Mouse (Mus musculus): ENCODE measurements around the gene Ssh1. TPM values are rescaled to one million over a fixed set of nuclear protein-coding genes. Genes with fewer than 3 reads are reported as not detected.

The Ssh1 gene
- polyA plus RNA-seq, 1 experiment from 2014 or later, result 22.2 TPM

- H3K27ac ChIP-seq (ENCODE audit: low read length), result no peak overlapping the region
- H3K36me3 ChIP-seq (ENCODE audit: control insufficient read depth, insufficient read depth, low read length), result no peaks in the 10 kb centered on the region
- H3K27me3 ChIP-seq (ENCODE audit: control insufficient read depth, insufficient read depth, low read length), result no peaks in the 10 kb centered on the region
- no peak overlapping the region for H3K4me3 ChIP-seq (ENCODE audit: low read depth, low read length)
- H3K4me1 ChIP-seq (ENCODE audit: control insufficient read depth, insufficient read depth, low read length), result peaks cover 6% of the 10 kb centered on the region; the same call in 1 of the 2 replicates
- no peaks in the 10 kb centered on the region; the same call in 1 of the 2 replicates for H3K9me3 ChIP-seq (ENCODE audit: control insufficient read depth, low read depth, low read length)
- 0 out of 2 replicates have a peak, but pooled peaks have one; percentile 12 for ATAC-seq (ENCODE audit: insufficient number of reproducible peaks, insufficient read depth, low FRiP score, low read depth)
- 48% methylated on average over 10 of the region's 10 CpGs for WGBS
- H3K4me2 ChIP-seq (replicated peaks; ENCODE audit: low read depth, low read length), result no peak overlapping the region
- H3K9ac ChIP-seq (replicated peaks; ENCODE audit: low read depth, low read length), result no peak overlapping the region
These were observed 63.6 kb downstream of the Ssh1 start for GRCm38 (mm10) chr5:113929950-113930647.

DNA sequence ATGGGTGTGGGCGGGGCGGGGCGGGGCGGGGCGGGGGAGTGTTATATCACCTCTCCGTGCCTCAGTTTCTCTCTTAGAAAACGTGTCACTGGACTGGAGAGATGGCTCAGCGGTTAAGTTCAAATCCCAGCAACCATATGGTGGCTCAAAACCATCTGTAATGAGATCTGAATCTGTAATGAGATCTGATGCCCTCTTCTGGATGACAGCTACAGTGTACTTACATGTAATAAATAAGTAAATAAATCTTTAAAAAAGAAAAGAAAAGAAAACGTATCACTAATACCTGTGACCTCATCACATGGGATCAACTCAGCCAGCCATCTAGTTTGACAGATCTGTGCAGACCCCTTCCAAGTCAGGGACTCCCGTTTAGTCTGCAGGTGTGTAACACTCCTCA is 64.2 kb downstream of the Ssh1 start:
- Histone ChIP-seq H3K4me1 (ENCODE audit: control insufficient read depth, insufficient read depth, low read length) (peaks cover 6% of the 10 kb centered on the region; the same call in 1 of the 2 replicates), H3K36me3 (ENCODE audit: control insufficient read depth, insufficient read depth, low read length) (no peaks in the 10 kb centered on the region), H3K4me3 (ENCODE audit: low read depth, low read length) (no peak overlapping the region), H3K27me3 (ENCODE audit: control insufficient read depth, insufficient read depth, low read length) (no peaks in the 10 kb centered on the region), H3K9me3 (ENCODE audit: control insufficient read depth, low read depth, low read length) (no peaks in the 10 kb centered on the region; the same call in 1 of the 2 replicates), H3K4me2 (replicated peaks; ENCODE audit: low read depth, low read length) (no peak overlapping the region), H3K9ac (replicated peaks; ENCODE audit: low read depth, low read length) (no peak overlapping the region), H3K27ac (ENCODE audit: low read length) (no peak overlapping the region)
- no peak for ATAC-seq (ENCODE audit: insufficient number of reproducible peaks, insufficient read depth, low FRiP score, low read depth)
- WGBS, result 49% methylated on average over 10 of the region's 10 CpGs

DNA sequence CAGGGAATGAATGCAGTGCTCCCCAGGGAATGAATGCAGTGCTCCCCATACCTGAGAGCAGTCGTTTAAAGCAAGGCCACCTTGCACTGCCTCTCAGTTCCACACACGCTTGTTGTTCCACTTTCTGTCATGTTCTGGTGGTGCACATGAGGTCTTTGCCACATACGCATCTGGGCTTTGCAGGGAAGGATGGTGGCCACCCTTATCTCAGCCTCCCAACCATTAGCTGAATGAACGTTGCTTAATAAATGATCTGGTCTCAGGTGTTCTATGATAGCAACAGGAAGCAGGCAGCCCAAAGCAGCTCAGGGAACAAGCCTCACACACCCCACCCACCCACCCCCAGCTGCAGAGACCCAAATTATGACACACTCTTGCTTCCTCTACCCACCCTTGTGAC is 69.1 kb downstream of the Ssh1 start:
- Histone ChIP-seq H3K27ac (ENCODE audit: low read length) (no peak overlapping the region), H3K9me3 (ENCODE audit: control insufficient read depth, low read depth, low read length) (no peaks in the 10 kb centered on the region; the same call in 1 of the 2 replicates), H3K4me3 (ENCODE audit: low read depth, low read length) (no peak overlapping the region), H3K36me3 (ENCODE audit: control insufficient read depth, insufficient read depth, low read length) (no peaks in the 10 kb centered on the region), H3K4me1 (ENCODE audit: control insufficient read depth, insufficient read depth, low read length) (0 out of 2 replicates have a peak, but pooled peaks cover 6% of the 10 kb centered on the region), H3K4me2 (replicated peaks; ENCODE audit: low read depth, low read length) (no peak overlapping the region), H3K9ac (replicated peaks; ENCODE audit: low read depth, low read length) (no peak overlapping the region), H3K27me3 (ENCODE audit: control insufficient read depth, insufficient read depth, low read length) (no peaks in the 10 kb centered on the region)
- WGBS, result 77% methylated on average over 4 of the region's 4 CpGs
- ATAC-seq (ENCODE audit: insufficient number of reproducible peaks, insufficient read depth, low FRiP score, low read depth), result no peak

DNA sequence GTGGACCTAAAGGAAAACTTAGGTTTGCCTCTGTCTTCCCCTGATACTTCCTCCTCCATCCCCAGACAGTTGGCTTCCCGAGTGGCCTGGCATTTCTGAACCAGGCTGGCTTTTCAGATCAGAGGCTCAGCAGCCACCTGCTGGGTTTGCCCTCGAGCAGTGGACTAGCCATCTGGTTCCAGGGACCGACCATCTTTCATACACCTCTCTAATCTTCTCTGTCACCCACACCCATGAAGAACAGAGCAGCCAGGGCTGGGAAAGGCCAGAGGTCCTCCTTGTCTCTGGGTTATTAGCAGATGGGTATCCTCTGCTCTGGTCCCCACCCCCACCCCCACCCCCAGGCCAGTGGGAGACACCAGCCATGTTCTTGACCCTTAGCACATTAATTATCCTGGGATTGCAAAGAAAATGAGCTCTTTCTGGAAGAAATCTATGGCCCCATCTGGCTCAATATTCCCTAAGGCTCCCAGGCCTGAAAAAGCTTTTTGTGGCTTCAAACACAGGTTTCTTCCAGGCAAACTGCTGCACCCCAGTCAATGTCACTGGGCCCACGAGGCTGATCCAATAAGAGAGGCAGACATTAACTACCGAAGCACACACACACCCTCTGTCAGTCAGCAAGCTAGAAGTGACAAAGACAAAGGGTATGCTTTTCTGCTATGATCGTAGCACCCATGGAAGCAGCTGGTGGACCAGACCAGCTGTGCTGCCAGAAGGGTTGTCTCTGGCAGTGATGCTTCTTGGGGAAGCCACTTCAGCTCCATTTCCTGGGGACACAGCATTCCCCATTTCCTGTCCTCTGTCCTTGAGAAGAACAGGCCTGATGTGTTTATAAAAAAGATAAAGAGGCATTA is 72.2 kb downstream of the Ssh1 start:
- peak overlapping the region; percentile 11; the same call in 1 of the 2 replicates for H3K27ac ChIP-seq (ENCODE audit: low read length)
- no peaks in the 10 kb centered on the region for H3K9me3 ChIP-seq (ENCODE audit: control insufficient read depth, low read depth, low read length)
- WGBS, result 19% methylated on average over 6 of the region's 6 CpGs

GRCm38 (mm10) chr5:113919060-113919459 is 74.6 kb downstream of the Ssh1 start:
- Histone ChIP-seq H3K27ac (ENCODE audit: low read length) (no peak overlapping the region), H3K4me2 (replicated peaks; ENCODE audit: low read depth, low read length) (no peak overlapping the region), H3K4me3 (ENCODE audit: low read depth, low read length) (no peak overlapping the region), H3K9me3 (ENCODE audit: control insufficient read depth, low read depth, low read length) (no peaks in the 10 kb centered on the region), H3K27me3 (ENCODE audit: control insufficient read depth, insufficient read depth, low read length) (no peaks in the 10 kb centered on the region), H3K9ac (replicated peaks; ENCODE audit: low read depth, low read length) (no peak overlapping the region), H3K4me1 (ENCODE audit: control insufficient read depth, insufficient read depth, low read length) (0 out of 2 replicates have a peak, but pooled peaks cover 6% of the 10 kb centered on the region), H3K36me3 (ENCODE audit: control insufficient read depth, insufficient read depth, low read length) (no peaks in the 10 kb centered on the region)
- no peak for ATAC-seq (ENCODE audit: insufficient number of reproducible peaks, insufficient read depth, low FRiP score, low read depth)
- 68% methylated on average over 7 of the region's 7 CpGs for WGBS

More for the DNA sequence above, 72.2 kb downstream of the Ssh1 start:
- 0 out of 2 replicates have a peak, but pooled peaks cover 6% of the 10 kb centered on the region for H3K4me1 ChIP-seq (ENCODE audit: control insufficient read depth, insufficient read depth, low read length)
- ATAC-seq (ENCODE audit: insufficient number of reproducible peaks, insufficient read depth, low FRiP score, low read depth), result no peak
- no peak overlapping the region; the same call in 1 of the 2 replicates for H3K9ac ChIP-seq (replicated peaks; ENCODE audit: low read depth, low read length)
- H3K4me2 ChIP-seq (replicated peaks; ENCODE audit: low read depth, low read length), result no peak overlapping the region
- H3K36me3 ChIP-seq (ENCODE audit: control insufficient read depth, insufficient read depth, low read length), result no peaks in the 10 kb centered on the region
- H3K4me3 ChIP-seq (ENCODE audit: low read depth, low read length), result no peak overlapping the region
- H3K27me3 ChIP-seq (ENCODE audit: control insufficient read depth, insufficient read depth, low read length), result no peaks in the 10 kb centered on the region

DNA sequence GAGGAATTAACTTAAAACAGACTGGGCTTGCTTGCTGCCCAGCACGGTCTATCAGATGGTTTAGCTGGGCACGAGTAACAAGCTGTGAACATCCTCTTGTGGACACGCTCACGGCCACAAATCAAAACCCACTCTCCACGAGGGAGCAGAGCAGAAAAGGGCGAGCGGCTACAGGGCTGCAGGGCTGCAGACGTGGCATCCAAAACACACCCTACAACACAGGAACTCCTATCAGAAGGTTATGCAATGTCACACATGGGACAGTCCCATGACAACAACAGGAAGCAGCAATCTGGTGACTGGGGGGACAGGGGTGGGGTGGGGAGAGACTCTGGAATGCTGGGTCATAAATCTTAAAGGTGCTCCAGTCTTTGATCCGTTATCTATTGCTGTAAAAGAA is 75.0 kb downstream of the Ssh1 start:
- WGBS, result 40% methylated on average over 9 of the region's 9 CpGs
- Histone ChIP-seq H3K4me2 (replicated peaks; ENCODE audit: low read depth, low read length) (no peak overlapping the region), H3K27ac (ENCODE audit: low read length) (no peak overlapping the region; the same call in 1 of the 2 replicates), H3K4me3 (ENCODE audit: low read depth, low read length) (no peak overlapping the region), H3K9ac (replicated peaks; ENCODE audit: low read depth, low read length) (no peak overlapping the region), H3K9me3 (ENCODE audit: control insufficient read depth, low read depth, low read length) (no peaks in the 10 kb centered on the region), H3K27me3 (ENCODE audit: control insufficient read depth, insufficient read depth, low read length) (no peaks in the 10 kb centered on the region), H3K4me1 (ENCODE audit: control insufficient read depth, insufficient read depth, low read length) (0 out of 2 replicates have a peak, but pooled peaks cover 6% of the 10 kb centered on the region), H3K36me3 (ENCODE audit: control insufficient read depth, insufficient read depth, low read length) (no peaks in the 10 kb centered on the region)
- no peak for ATAC-seq (ENCODE audit: insufficient number of reproducible peaks, insufficient read depth, low FRiP score, low read depth)

- Histone ChIP-seq H3K27me3 (ENCODE audit: control insufficient read depth, insufficient read depth, low read length) (no peaks in the 10 kb centered on the region), H3K9ac (replicated peaks; ENCODE audit: low read depth, low read length) (no peak overlapping the region), H3K36me3 (ENCODE audit: control insufficient read depth, insufficient read depth, low read length) (no peaks in the 10 kb centered on the region), H3K4me2 (replicated peaks; ENCODE audit: low read depth, low read length) (no peak overlapping the region), H3K4me3 (ENCODE audit: low read depth, low read length) (no peak overlapping the region), H3K4me1 (ENCODE audit: control insufficient read depth, insufficient read depth, low read length) (peaks cover 20% of the 10 kb centered on the region), H3K27ac (ENCODE audit: low read length) (no peak overlapping the region), H3K9me3 (ENCODE audit: control insufficient read depth, low read depth, low read length) (no peaks in the 10 kb centered on the region)
- no peak for ATAC-seq (ENCODE audit: insufficient number of reproducible peaks, insufficient read depth, low FRiP score, low read depth)
- WGBS, result 70% methylated on average over 6 of the region's 6 CpGs
These were observed 83.0 kb downstream of the Ssh1 start for GRCm38 (mm10) chr5:113910705-113911104.

GRCm38 (mm10) chr5:113910065-113910701 is 83.5 kb downstream of the Ssh1 start:
- Histone ChIP-seq H3K27me3 (ENCODE audit: control insufficient read depth, insufficient read depth, low read length) (no peaks in the 10 kb centered on the region), H3K9ac (replicated peaks; ENCODE audit: low read depth, low read length) (no peak overlapping the region), H3K9me3 (ENCODE audit: control insufficient read depth, low read depth, low read length) (no peaks in the 10 kb centered on the region), H3K4me2 (replicated peaks; ENCODE audit: low read depth, low read length) (no peak overlapping the region), H3K4me3 (ENCODE audit: low read depth, low read length) (no peak overlapping the region), H3K27ac (ENCODE audit: low read length) (peak overlapping the region; percentile 52; the same call in 1 of the 2 replicates), H3K36me3 (ENCODE audit: control insufficient read depth, insufficient read depth, low read length) (no peaks in the 10 kb centered on the region), H3K4me1 (ENCODE audit: control insufficient read depth, insufficient read depth, low read length) (peaks cover 25% of the 10 kb centered on the region)
- 32% methylated on average over 10 of the region's 10 CpGs for WGBS
- no peak for ATAC-seq (ENCODE audit: insufficient number of reproducible peaks, insufficient read depth, low FRiP score, low read depth)

All from stomach, embryonic 14.5 days (tissue).